Comparison of ENCODE assay signal across 10 mouse cellular contexts in the genomic region with DNA sequence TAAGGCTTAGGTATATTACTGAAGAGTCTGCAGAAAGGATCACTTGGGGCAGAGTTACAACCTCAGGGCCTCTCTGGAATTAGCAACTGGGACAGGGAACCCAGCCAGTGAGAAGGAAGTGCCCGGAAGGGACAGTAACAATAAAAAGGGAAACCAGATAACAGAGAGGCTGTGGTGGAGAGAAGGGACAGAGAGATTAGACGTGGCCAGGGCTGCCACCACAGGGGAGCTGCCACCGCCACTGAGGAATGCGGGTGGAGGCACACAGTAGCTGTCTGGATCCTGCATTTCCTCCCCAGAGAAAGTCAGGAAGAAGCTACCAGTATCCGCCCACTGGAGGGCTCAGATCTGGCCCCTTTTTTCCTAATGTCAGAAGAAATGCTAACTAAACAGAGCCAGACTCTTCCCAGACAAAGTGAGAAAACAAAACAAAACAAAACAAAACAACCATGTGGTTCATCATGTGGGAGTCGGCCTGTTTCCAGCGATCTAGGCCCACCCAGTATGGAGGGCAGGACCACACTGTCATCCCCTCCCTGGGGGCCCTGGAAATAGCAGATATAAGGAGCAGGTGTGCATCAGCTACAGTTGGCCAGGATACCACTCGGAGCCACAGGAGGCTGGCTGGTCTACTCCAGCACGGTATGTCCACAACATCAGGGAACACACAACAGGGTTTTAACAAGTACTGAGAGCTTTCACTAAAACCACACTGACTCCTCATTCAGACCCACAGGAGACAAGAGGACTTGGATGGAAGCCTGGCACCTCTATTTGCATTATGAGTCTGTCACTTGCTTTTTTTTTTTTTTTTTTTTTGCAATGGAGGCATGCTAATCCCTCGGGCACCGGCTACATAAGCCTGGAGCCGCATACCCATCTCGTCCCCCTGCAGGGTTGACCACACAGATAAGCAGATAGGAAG. TPM values are rescaled to one million over a fixed set of nuclear protein-coding genes. Genes with fewer than 3 reads are reported as not detected.
A peak's percentile ranks its signal among the peaks of the same experiment; 100 is the strongest.
DNase-seq lines count a peak whose midpoint lies in the region; ATAC-seq and TF ChIP-seq lines count a peak whose summit lies in the region.
"Had no signal": no experiment of that assay in that cellular context is flagged by ENCODE, and none has a peak within 500 bp of the region (broad histone marks: within the 10 kb centered on the region; RNA-seq: fewer than 3 reads in every experiment).

No protein-coding gene starts in this region.

- H3K4me2 ChIP-seq in lung, postnatal 0 days (replicated peaks; ENCODE audit: low read depth, low read length) = no peak overlapping the region
- H3K4me2 ChIP-seq in heart, embryonic 15.5 days = peak overlapping the region; percentile 73
- 0 out of 2 replicates have a peak overlapping the region, but pooled peaks have one; percentile 8 for H3K4me2 ChIP-seq in stomach, embryonic 16.5 days (ENCODE audit: low read depth, low read length)

- WGBS in lung, postnatal 0 days = 29% methylated on average over 13 of the region's 13 CpGs
- WGBS in lung, adult 2 months = 18% methylated on average over 13 of the region's 13 CpGs
- 25% methylated on average over 13 of the region's 13 CpGs for WGBS in heart, embryonic 15.5 days
- 45% methylated on average over 13 of the region's 13 CpGs for WGBS in stomach, embryonic 16.5 days

- TF ChIP-seq CTCF in gastrocnemius, adult 2 months (IDR thresholded peaks at IDR 0.05) = no peak
- TF ChIP-seq CTCF in lung, postnatal 0 days (IDR thresholded peaks at IDR 0.05) = no peak
- no peak for TF ChIP-seq CTCF in lung, adult 2 months (IDR thresholded peaks at IDR 0.05; ENCODE audit: insufficient read depth, low read length)

- no peak for TF ChIP-seq POLR2A in lung, adult 2 months (IDR thresholded peaks at IDR 0.05; ENCODE audit: borderline replicate concordance, extremely low read depth, low read depth, low read length)

- ATAC-seq in lung, postnatal 0 days = peak; percentile 8; the same call in 1 of the 2 replicates
- ATAC-seq in heart, embryonic 15.5 days (replicated peaks; ENCODE audit: insufficient number of reproducible peaks, insufficient read depth, low FRiP score, low read depth) = no peak
- no peak for ATAC-seq in stomach, embryonic 16.5 days (ENCODE audit: insufficient read depth, low FRiP score)

- peaks cover 30% of the 10 kb centered on the region; the same call in 1 of the 2 replicates for H3K4me1 ChIP-seq in lung, postnatal 0 days (ENCODE audit: insufficient read depth, low read depth, low read length)
- H3K4me1 ChIP-seq in lung, adult 2 months (ENCODE audit: control insufficient read depth, insufficient read depth, low read length) = peaks cover 26% of the 10 kb centered on the region
- H3K4me1 ChIP-seq in heart, embryonic 15.5 days (replicated peaks) = peaks cover 82% of the 10 kb centered on the region
- peaks cover 26% of the 10 kb centered on the region for H3K4me1 ChIP-seq in stomach, embryonic 16.5 days (ENCODE audit: control insufficient read depth, insufficient read depth, low read length)

- H3K9me3 ChIP-seq in lung, postnatal 0 days (ENCODE audit: low read length) = no peaks in the 10 kb centered on the region
- no peaks in the 10 kb centered on the region for H3K9me3 ChIP-seq in heart, embryonic 15.5 days (replicated peaks)
- H3K9me3 ChIP-seq in stomach, embryonic 16.5 days (replicated peaks; ENCODE audit: control insufficient read depth, low read length) = no peaks in the 10 kb centered on the region

- H3K36me3 ChIP-seq in lung, postnatal 0 days (ENCODE audit: insufficient read depth, low read length) = no peaks in the 10 kb centered on the region
- peaks cover 7% of the 10 kb centered on the region for H3K36me3 ChIP-seq in heart, embryonic 15.5 days
- H3K36me3 ChIP-seq in stomach, embryonic 16.5 days (ENCODE audit: control insufficient read depth, insufficient read depth, low read length) = no peaks in the 10 kb centered on the region

- H3K9ac ChIP-seq in lung, postnatal 0 days (replicated peaks; ENCODE audit: low read depth) = no peak overlapping the region
- H3K9ac ChIP-seq in heart, embryonic 15.5 days = 0 out of 2 replicates have a peak overlapping the region, but pooled peaks have one; percentile 13
- no peak overlapping the region for H3K9ac ChIP-seq in stomach, embryonic 16.5 days (ENCODE audit: low read length)

- no peak for DNase-seq in gastrocnemius, adult 2 months
- no peak for DNase-seq in gastrocnemius, postnatal 14 days
- peak; percentile 43 for DNase-seq in lung, postnatal 0 days (ENCODE audit: low spot score)
- no peak for DNase-seq in lung, adult 2 months
- DNase-seq in B cell, adult 2 months = no peak
- no peak for DNase-seq in c-Kit-positive CD71-positive TER-119-positive erythroid progenitor cells, embryonic 14.5 days (ENCODE audit: low spot score)
- DNase-seq: right cerebral cortex, postnatal 4 days; thymus, adult 18-20 months had no signal

- intact Hi-C loops in gastrocnemius, adult 2 months (cut with DNase I) = loop anchor here (5.0 kb wide), 1 partner anchor 42 kb away; no protein-coding TSS in a partner anchor
- intact Hi-C loops in gastrocnemius, postnatal 14 days (cut with DNase I; ENCODE audit: low total_unique reads) = no loop called here

- peak overlapping the region; percentile 39 for H3K4me3 ChIP-seq in gastrocnemius, adult 2 months
- H3K4me3 ChIP-seq in lung, postnatal 0 days (ENCODE audit: low read depth, low read length) = no peak overlapping the region
- H3K4me3 ChIP-seq in lung, adult 2 months (replicated peaks; ENCODE audit: extremely low read depth, low read depth, low read length) = no peak overlapping the region
- H3K4me3 ChIP-seq in heart, embryonic 15.5 days = peak overlapping the region; percentile 6; the same call in 1 of the 2 replicates
- H3K4me3 ChIP-seq in stomach, embryonic 16.5 days (replicated peaks; ENCODE audit: low read length) = 0 out of 2 replicates have a peak overlapping the region, but pooled peaks have one; percentile 0

- H3K27ac ChIP-seq in gastrocnemius, adult 2 months = peak overlapping the region; percentile 95
- H3K27ac ChIP-seq in lung, postnatal 0 days (ENCODE audit: low read length) = no peak overlapping the region
- peak overlapping the region; percentile 54 for H3K27ac ChIP-seq in heart, embryonic 15.5 days
- H3K27ac ChIP-seq in stomach, embryonic 16.5 days (ENCODE audit: low read length) = no peak overlapping the region; the same call in 1 of the 2 replicates

- no peaks in the 10 kb centered on the region for H3K27me3 ChIP-seq in lung, postnatal 0 days (replicated peaks; ENCODE audit: insufficient read depth, low read length)
- peaks cover 11% of the 10 kb centered on the region; the same call in 1 of the 2 replicates for H3K27me3 ChIP-seq in heart, embryonic 15.5 days
- no peaks in the 10 kb centered on the region for H3K27me3 ChIP-seq in stomach, embryonic 16.5 days (ENCODE audit: control insufficient read depth, insufficient read depth, low read length)

- no peak for TF ChIP-seq EP300 in lung, postnatal 0 days (IDR thresholded peaks at IDR 0.05)

RNA-seq across cellular contexts. Expression of a gene that starts 4.0 kb away (rescaled TPM):
- 10 to 100 TPM; 63.4 to 87.3 TPM for total RNA-seq in gastrocnemius, adult 2 months (2021)
- 10 to 100 TPM; 59.2 to 72.3 TPM for total RNA-seq in gastrocnemius, postnatal 14 days (2021)
- polyA plus RNA-seq in lung, postnatal 0 days (2015; fragmentation: Nextera tagmentation; extraction: Ambion mirVana) = 177 and 201 TPM in 2 replicates
- polyA plus RNA-seq in lung, adult 2 months (2012; rRNA removed) = 245 and 264 TPM in 2 replicates
- polyA plus RNA-seq in heart, embryonic 15.5 days (2015; fragmentation: Nextera tagmentation; extraction: Ambion mirVana) = 222 and 235 TPM in 2 replicates
- polyA plus RNA-seq in stomach, embryonic 16.5 days (2015; fragmentation: Nextera tagmentation; extraction: Ambion mirVana) = 151 and 162 TPM in 2 replicates

RNA-seq across cellular contexts. Expression of a gene that starts 55.3 kb away (rescaled TPM):
- total RNA-seq in gastrocnemius, adult 2 months (2021) = 1 to 10 TPM; 2.6 to 3.1 TPM
- total RNA-seq in gastrocnemius, postnatal 14 days (2021) = 1 to 10 TPM; 4.3 to 4.8 TPM
- 0.57 and 1.2 TPM in 2 replicates for polyA plus RNA-seq in lung, postnatal 0 days (2015; fragmentation: Nextera tagmentation; extraction: Ambion mirVana)
- 5.5 and 7.3 TPM in 2 replicates for polyA plus RNA-seq in lung, adult 2 months (2012; rRNA removed)
- 1.6 and 2.1 TPM in 2 replicates for polyA plus RNA-seq in heart, embryonic 15.5 days (2015; fragmentation: Nextera tagmentation; extraction: Ambion mirVana)
- 4.3 and 5.0 TPM in 2 replicates for polyA plus RNA-seq in stomach, embryonic 16.5 days (2015; fragmentation: Nextera tagmentation; extraction: Ambion mirVana)

Comparison
In these comparisons a context has a peak if more than half of its experiments do, and no peak if none do; other contexts are left out.
1. H3K27ac ChIP-seq: peak in gastrocnemius, adult 2 months (single experiment) and heart, embryonic 15.5 days (single experiment); none in lung, postnatal 0 days (single experiment) and stomach, embryonic 16.5 days (single experiment).
2. H3K4me3 ChIP-seq: peak in gastrocnemius, adult 2 months (single experiment), heart, embryonic 15.5 days (single experiment) and stomach, embryonic 16.5 days (single experiment); none in lung, postnatal 0 days (single experiment) and lung, adult 2 months (single experiment).